Mouse (Mus musculus) right cerebral cortex, adult 2 months (tissue): ENCODE measurements around the gene Sun2.
A peak's percentile ranks its signal among the peaks of the same experiment; 100 is the strongest.

Experiments used
- DNase-seq, 2 experiments: peaks; one replicate each; pipeline ENCODE4 v3.0.0; 2021 to 2022; ENCODE audit warnings: low spot score in 2 of 2

Sun2 gene

GRCm38 (mm10) chr15:79687175-79687574 is 55.2 kb downstream of the Sun2 start:
- DNase-seq, result no peak

- peak; percentile 42 to 44 for DNase-seq
Observed at GRCm38 (mm10) chr15:79686046-79686869, 56.1 kb downstream of the Sun2 start.

- no peak for DNase-seq
Observed at GRCm38 (mm10) chr15:79685141-79685641, 57.1 kb downstream of the Sun2 start.

- DNase-seq, result no peak
Observed at GRCm38 (mm10) chr15:79684616-79685015, 57.7 kb downstream of the Sun2 start.

- DNase-seq, result peak; percentile 67
Observed at GRCm38 (mm10) chr15:79683707-79684465, 58.5 kb downstream of the Sun2 start.

GRCm38 (mm10) chr15:79683146-79683545 is 59.2 kb downstream of the Sun2 start:
- no peak for DNase-seq

GRCm38 (mm10) chr15:79681973-79682372 is 60.4 kb downstream of the Sun2 start:
- no peak for DNase-seq

- no peak for DNase-seq
Observed at GRCm38 (mm10) chr15:79677936-79678335, 64.4 kb downstream of the Sun2 start.
